Mouse (Mus musculus) heart, embryonic 16.5 days (tissue): Measurements from ENCODE around the gene Rheb. TPM values are rescaled to one million over a fixed set of nuclear protein-coding genes. Genes with fewer than 3 reads are reported as not detected.

Experiments
- ATAC-seq: fragments of 200-750 bp; cut with Nextera tagmentation; replicated peaks from 2 replicates; pipeline ENCODE4 v1.8.0; 2017; ENCODE audit warnings: moderate number of reproducible peaks; ENCODE audit not compliant: insufficient read depth, low FRiP score; ENCODE audit errors: extremely low read depth
- H3K27ac ChIP-seq: fragments of 300-500 bp; sonication (generic); 2 replicates; pipeline ENCODE4 v1.5.1; 2014; ENCODE audit warnings: mild to moderate bottlenecking, low read length, control low read depth, moderate library complexity
- H3K27me3 ChIP-seq: fragments of 300-500 bp; sonication (generic); 2 replicates; pipeline ENCODE4 v1.6.1; 2014; ENCODE audit warnings: low read length, mixed read lengths; ENCODE audit not compliant: control insufficient read depth, insufficient read depth
- H3K36me3 ChIP-seq: fragments of 300-500 bp; sonication (generic); 2 replicates; pipeline ENCODE4 v1.6.1; 2014; ENCODE audit not compliant: control insufficient read depth, insufficient read depth
- H3K4me1 ChIP-seq: fragments of 300-500 bp; sonication (generic); 2 replicates; pipeline ENCODE4 v1.6.1; 2014; ENCODE audit warnings: low read length, mixed read lengths; ENCODE audit not compliant: control insufficient read depth, insufficient read depth
- H3K4me2 ChIP-seq: fragments of 300-500 bp; sonication (generic); 2 replicates; pipeline ENCODE4 v1.6.1; 2014; ENCODE audit warnings: low read depth, mild to moderate bottlenecking, control low read depth, low read length
- H3K4me3 ChIP-seq: fragments of 300-500 bp; sonication (generic); 2 replicates; pipeline ENCODE4 v1.5.1; 2014; ENCODE audit warnings: mild to moderate bottlenecking, control low read depth, low read length
- H3K9ac ChIP-seq: fragments of 300-500 bp; sonication (generic); 2 replicates; pipeline ENCODE4 v1.6.1; 2014; ENCODE audit warnings: low read length, control low read depth
- H3K9me3 ChIP-seq: fragments of 300-500 bp; sonication (generic); replicated peaks from 2 replicates; pipeline ENCODE4 v1.6.1; 2016; ENCODE audit warnings: low read length; ENCODE audit not compliant: control insufficient read depth
- WGBS: fragments of 180-500 bp; shearing (Covaris S2); extraction: QIAGEN DNeasy Blood & Tissue Kit; methylation state at CpG from one replicate; pipeline ENCODE4 v1.1.7; 2014; 5-methylcytosine and 5-hydroxymethylcytosine counted together
- polyA plus RNA-seq: library from polyadenylated mRNA; unstranded; fragments of >200 nt; fragmentation: Nextera tagmentation; extraction: Ambion mirVana; gene quantifications from 2 replicates; pipeline ENCODE4 v1.2.1, GENCODE M21; 2015

The Rheb gene
- polyA plus RNA-seq, 1 experiment from 2014 or later, result 283 TPM

DNA sequence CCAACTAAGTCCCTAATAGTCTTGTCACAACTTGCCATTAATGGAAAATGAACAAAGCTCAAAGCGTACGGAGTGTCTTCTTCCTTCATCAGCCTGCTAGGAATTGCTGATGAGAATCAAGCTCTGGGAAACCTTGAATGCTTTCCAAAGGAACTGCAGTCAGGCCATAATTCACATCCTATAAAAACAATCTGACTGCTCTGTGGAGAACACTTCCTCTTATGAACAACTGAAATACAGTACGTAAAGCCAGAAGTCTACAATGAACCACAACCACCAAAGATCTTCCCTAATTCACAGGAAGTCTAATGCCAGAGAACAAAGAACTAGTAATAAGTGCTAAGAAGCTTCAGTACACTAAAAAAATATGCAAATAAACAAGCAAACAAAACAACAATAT is 28.5 kb downstream of the Rheb start:
- 75% methylated on average over 3 of the region's 3 CpGs for WGBS

GRCm38 (mm10) chr5:24813005-24813404 is 29.4 kb downstream of the Rheb start:
- WGBS, result 72% methylated on average over 4 of the region's 4 CpGs
- peaks cover 3% of the 10 kb centered on the region for H3K4me1 ChIP-seq
- H3K27me3 ChIP-seq, result no peaks in the 10 kb centered on the region
- no peak overlapping the region for H3K4me3 ChIP-seq
- no peak overlapping the region for H3K9ac ChIP-seq
- no peaks in the 10 kb centered on the region for H3K9me3 ChIP-seq
- H3K27ac ChIP-seq, result no peak overlapping the region; the same call in 1 of the 2 replicates
- H3K36me3 ChIP-seq, result peaks cover 60% of the 10 kb centered on the region
- no peak for ATAC-seq
- H3K4me2 ChIP-seq, result no peak overlapping the region

More for the DNA sequence above, 28.5 kb downstream of the Rheb start:
- Histone ChIP-seq H3K4me2 (no peak overlapping the region), H3K9me3 (no peaks in the 10 kb centered on the region), H3K27me3 (no peaks in the 10 kb centered on the region), H3K9ac (no peak overlapping the region), H3K36me3 (peaks cover 59% of the 10 kb centered on the region), H3K4me1 (peaks cover 3% of the 10 kb centered on the region), H3K27ac (peak overlapping the region; percentile 61), H3K4me3 (no peak overlapping the region)
- ATAC-seq, result no peak

GRCm38 (mm10) chr5:24805222-24805621 is 37.2 kb downstream of the Rheb start:
- Histone ChIP-seq H3K9me3 (no peaks in the 10 kb centered on the region), H3K27ac (no peak overlapping the region), H3K4me2 (no peak overlapping the region), H3K4me3 (no peak overlapping the region), H3K4me1 (peaks cover 4% of the 10 kb centered on the region; the same call in 1 of the 2 replicates), H3K9ac (no peak overlapping the region), H3K36me3 (peaks cover 40% of the 10 kb centered on the region), H3K27me3 (no peaks in the 10 kb centered on the region)
- WGBS, result 77% methylated on average over 6 of the region's 6 CpGs
- no peak for ATAC-seq

DNA sequence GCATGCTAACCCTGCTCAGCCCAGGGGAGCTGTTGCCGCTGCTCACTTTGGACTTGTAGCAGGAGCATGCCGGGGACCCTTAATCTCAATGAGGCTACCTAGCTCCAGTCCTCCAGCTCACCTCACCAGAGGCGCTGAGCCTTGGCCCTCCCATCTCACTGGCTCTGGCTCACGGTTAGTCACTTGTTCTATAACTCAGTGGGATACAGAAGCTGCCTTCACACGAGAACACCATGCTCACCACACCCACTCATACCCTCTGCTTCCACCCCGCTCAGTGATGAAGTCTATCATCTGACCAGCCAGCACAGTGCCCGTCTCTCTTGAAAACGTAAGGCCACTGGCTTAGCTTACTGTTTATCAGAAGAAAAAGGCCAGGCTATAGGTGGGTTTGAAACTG is 37.8 kb downstream of the Rheb start:
- WGBS, result 79% methylated on average over 8 of the region's 8 CpGs
- Histone ChIP-seq H3K4me2 (no peak overlapping the region), H3K9me3 (no peaks in the 10 kb centered on the region), H3K27ac (no peak overlapping the region), H3K4me1 (peaks cover 4% of the 10 kb centered on the region; the same call in 1 of the 2 replicates), H3K27me3 (no peaks in the 10 kb centered on the region), H3K4me3 (no peak overlapping the region), H3K9ac (no peak overlapping the region), H3K36me3 (peaks cover 39% of the 10 kb centered on the region)
- no peak for ATAC-seq

DNA sequence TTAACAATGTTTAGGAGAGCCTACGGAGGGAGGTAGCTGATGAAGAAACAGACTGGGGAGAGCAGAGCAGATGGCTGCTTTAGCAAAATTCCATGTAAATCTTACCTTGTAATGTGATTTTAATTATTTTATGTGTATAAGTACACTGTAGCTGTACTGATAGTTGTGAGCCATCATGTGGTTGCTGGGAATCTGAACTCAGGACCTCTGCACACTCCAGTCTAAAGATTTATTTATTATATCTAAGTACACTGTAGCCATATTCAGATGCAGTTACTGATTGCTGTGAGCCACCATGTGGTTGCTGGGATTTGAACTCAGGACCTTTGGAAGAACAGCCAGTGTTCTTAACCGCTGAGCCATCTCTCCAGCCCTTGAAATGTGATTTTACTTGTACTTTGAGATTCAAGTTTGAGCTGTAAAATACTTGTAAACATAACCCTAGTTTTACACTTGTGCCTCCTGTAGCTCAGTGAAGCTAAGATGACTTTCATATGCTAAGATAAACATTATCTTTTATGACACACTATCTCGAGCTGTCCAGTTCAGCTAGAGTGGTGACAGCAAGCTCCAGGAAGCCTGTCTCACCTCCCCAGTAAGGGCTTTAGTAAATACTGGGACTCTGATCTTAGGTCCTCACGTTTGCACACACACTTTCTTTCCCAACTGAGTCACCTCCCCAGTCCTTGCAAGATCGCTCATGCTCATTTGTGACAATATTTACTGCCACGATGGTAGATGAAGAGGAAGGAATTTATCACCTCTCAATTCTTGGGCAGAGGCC is 40.4 kb downstream of the Rheb start:
- H3K9me3 ChIP-seq, result no peaks in the 10 kb centered on the region
- no peak overlapping the region for H3K9ac ChIP-seq
- ATAC-seq, result no peak
- H3K27me3 ChIP-seq, result no peaks in the 10 kb centered on the region
- H3K27ac ChIP-seq, result peak overlapping the region; percentile 30; the same call in 1 of the 2 replicates
- peaks cover 10% of the 10 kb centered on the region for H3K4me1 ChIP-seq
- 51% methylated on average over 6 of the region's 6 CpGs for WGBS
- peaks cover 23% of the 10 kb centered on the region for H3K36me3 ChIP-seq
- H3K4me3 ChIP-seq, result no peak overlapping the region
- H3K4me2 ChIP-seq, result no peak overlapping the region

DNA sequence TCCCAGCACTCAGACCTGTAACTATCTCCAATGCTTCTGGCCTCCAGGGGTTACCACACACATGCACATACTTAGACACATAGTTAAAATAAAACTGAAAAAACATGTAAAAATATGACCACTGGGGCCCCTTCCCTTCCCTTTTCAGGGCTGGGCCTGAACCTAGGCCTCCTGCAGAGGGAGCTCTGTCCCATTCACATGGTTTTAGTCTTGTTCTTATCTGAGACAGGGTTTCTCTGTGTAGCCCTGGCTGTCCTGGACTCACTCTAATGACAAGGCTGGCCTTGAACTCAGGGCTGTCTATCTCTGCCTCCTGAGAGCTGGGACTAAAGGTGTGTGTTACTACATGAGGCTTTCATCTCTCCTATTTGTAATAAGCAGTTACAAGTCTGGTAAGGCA is 42.0 kb downstream of the Rheb start:
- H3K9me3 ChIP-seq, result no peaks in the 10 kb centered on the region
- H3K27me3 ChIP-seq, result no peaks in the 10 kb centered on the region
- H3K4me3 ChIP-seq, result no peak overlapping the region
- peaks cover 10% of the 10 kb centered on the region for H3K36me3 ChIP-seq
- H3K9ac ChIP-seq, result no peak overlapping the region
- peaks cover 10% of the 10 kb centered on the region for H3K4me1 ChIP-seq
- no peak overlapping the region for H3K27ac ChIP-seq
- no peak for ATAC-seq
- H3K4me2 ChIP-seq, result no peak overlapping the region

DNA sequence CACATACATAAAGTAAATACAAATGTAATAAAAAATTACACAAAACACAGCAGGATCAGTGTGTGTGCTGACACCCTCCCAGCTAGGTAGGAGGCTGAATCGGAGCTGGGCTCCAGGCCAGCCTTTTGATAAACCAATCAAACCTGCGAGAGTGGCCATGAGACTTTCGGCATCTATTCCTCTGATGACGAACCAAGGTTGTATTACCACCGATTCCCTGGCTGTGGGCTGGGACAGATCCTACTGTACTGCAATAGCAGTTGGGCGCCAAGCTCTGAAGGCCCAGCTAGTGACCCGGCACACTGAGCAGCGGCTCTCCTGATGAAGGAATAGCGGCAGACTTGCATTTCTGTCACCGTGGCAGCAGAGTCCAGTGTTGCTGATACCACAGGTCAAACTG is 43.8 kb downstream of the Rheb start:
- Histone ChIP-seq H3K4me1 (peaks cover 10% of the 10 kb centered on the region), H3K27me3 (no peaks in the 10 kb centered on the region), H3K4me3 (no peak overlapping the region), H3K27ac (no peak overlapping the region), H3K36me3 (peaks cover 7% of the 10 kb centered on the region), H3K9ac (no peak overlapping the region), H3K4me2 (no peak overlapping the region), H3K9me3 (no peaks in the 10 kb centered on the region)
- 38% methylated on average over 10 of the region's 10 CpGs for WGBS
- ATAC-seq, result no peak

DNA sequence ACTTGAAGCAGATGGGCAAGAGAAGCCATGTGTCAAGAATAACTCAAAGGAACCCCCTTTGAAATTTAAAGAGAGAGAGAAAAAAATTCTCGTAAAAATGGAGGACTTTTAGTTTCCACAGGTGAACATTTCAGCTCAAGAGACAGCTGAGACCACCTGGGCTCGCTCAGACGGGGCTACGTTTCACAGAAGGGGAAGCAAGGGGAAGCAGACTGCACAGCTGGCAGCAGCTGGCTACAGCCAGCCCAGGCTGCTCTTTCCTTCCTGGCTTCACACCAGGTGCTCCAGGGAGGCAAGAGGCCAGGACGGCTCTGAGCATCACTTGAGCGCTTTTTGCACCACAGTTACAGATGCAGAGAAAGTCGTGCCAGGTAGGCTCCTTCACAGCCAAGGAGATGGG is 44.6 kb downstream of the Rheb start:
- no peak overlapping the region for H3K4me2 ChIP-seq
- H3K4me1 ChIP-seq, result peaks cover 10% of the 10 kb centered on the region
- 0 out of 2 replicates have a peak, but pooled peaks cover 1% of the 10 kb centered on the region for H3K36me3 ChIP-seq
- H3K4me3 ChIP-seq, result no peak overlapping the region
- no peak for ATAC-seq
- no peak overlapping the region for H3K27ac ChIP-seq
- H3K27me3 ChIP-seq, result no peaks in the 10 kb centered on the region
- no peak overlapping the region for H3K9ac ChIP-seq
- 48% methylated on average over 7 of the region's 7 CpGs for WGBS
- no peaks in the 10 kb centered on the region for H3K9me3 ChIP-seq

GRCm38 (mm10) chr5:24792961-24793360 is 49.5 kb downstream of the Rheb start:
- H3K9me3 ChIP-seq, result no peaks in the 10 kb centered on the region

More at GRCm38 (mm10) chr5:24792961-24793360, 49.5 kb downstream of the Rheb start:
- Histone ChIP-seq H3K27me3 (no peaks in the 10 kb centered on the region), H3K4me3 (no peak overlapping the region), H3K4me1 (no peaks in the 10 kb centered on the region), H3K36me3 (no peaks in the 10 kb centered on the region), H3K9ac (no peak overlapping the region), H3K27ac (no peak overlapping the region), H3K4me2 (no peak overlapping the region)
- WGBS, result 70% methylated on average over 7 of the region's 7 CpGs
- no peak; the same call in 1 of the 2 replicates for ATAC-seq
